Mouse (Mus musculus) heart, adult 2 months (tissue): ENCODE results near the gene Itga9.

Source experiments
- EP300 ChIP-seq: fragments of 200-500 bp; IDR thresholded peaks from 2 replicates; pipeline ENCODE4 v1.6.1; 2011; ENCODE audit warnings: low read depth, low read length, control low read depth; ENCODE audit not compliant: insufficient read depth
- POLR2A ChIP-seq: fragments of 200-500 bp; IDR thresholded peaks from 2 replicates; pipeline ENCODE4 v1.6.1; 2011; ENCODE audit warnings: mild to moderate bottlenecking, low read depth, low read length, control low read depth; ENCODE audit not compliant: insufficient read depth

DNA sequence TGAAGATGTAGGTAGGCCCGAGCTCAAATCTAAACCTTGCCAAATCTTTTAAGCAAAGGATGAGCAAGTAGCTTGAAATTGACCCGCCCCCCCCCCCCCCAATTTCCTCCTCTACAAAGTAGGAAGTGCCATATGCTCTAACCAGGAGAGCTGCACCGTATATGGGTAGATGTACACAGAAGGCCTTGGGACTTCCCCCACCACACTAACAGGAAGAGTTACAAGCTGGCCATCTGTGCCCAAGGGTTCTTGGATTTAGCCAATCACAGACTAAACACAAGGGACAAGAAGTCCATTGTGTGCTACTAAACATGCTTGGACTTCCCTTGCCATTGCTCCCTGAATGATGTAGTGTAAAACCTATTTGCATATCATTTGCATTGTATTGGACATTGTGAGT, 63.2 kb downstream of the Itga9 start:
- TF ChIP-seq EP300 (no peak), POLR2A (no peak)
